Mouse (Mus musculus): ENCODE results near the gene Cdk5r2. TPM values are rescaled to one million over a fixed set of nuclear protein-coding genes. Genes with fewer than 3 reads are reported as not detected.

Gene Cdk5r2
- total and polyA plus RNA-seq, 3 experiments = 0.04 to 0.24 TPM; not detected in 1

DNA sequence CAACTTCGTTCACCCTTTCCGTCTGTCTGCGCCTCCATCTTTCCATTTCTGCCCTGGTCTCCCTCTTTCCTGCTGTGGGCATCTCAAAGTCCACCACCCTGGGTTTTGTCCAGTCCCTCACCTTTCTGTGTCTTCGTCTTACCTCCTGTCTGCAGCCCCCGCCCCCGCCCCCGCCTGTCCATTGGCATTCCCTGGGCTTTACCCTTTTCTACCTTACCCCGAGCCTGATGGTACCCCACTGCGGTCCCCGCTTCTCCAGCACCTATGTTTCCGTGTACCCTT, 1.6 kb downstream of the Cdk5r2 start:
- H3K27me3 ChIP-seq (replicated peaks) = peaks cover 1% of the 10 kb centered on the region

GRCm38 (mm10) chr1:74856791-74857190, 2.1 kb downstream of the Cdk5r2 start:
- no peak overlapping the region for H3K4me3 ChIP-seq (replicated peaks in 1 of 3; ENCODE audit: low read depth in 2 of 3, low read length in 2 of 3, poor library complexity in 1 of 3)
- no peak overlapping the region for H3K4me2 ChIP-seq (ENCODE audit: insufficient read depth, low read depth, poor library complexity, severe bottlenecking)
- no peak overlapping the region for H3K9ac ChIP-seq (ENCODE audit: insufficient read depth, low read depth)
- no peaks in the 10 kb centered on the region for H3K36me3 ChIP-seq (replicated peaks in 1 of 2; ENCODE audit: control insufficient read depth in 1 of 2, insufficient read depth in 1 of 2, low read length in 1 of 2)
- H3K4me1 ChIP-seq (ENCODE audit: control insufficient read depth in 1 of 2, insufficient read depth in 2 of 2) = peaks cover 3 to 39% of the 10 kb centered on the region in 2 experiments; a peak in 3 of 4 replicates
- H3K9me3 ChIP-seq (replicated peaks; ENCODE audit: low read length) = peaks cover 14% of the 10 kb centered on the region
- DNase-seq (ENCODE audit: extremely low read depth) = no peak
- in situ Hi-C loops (cut with MboI; ENCODE audit: low pct_ligation_motif_present, low pct_unique_long_range_greater_than_20kb, low sequenced_read_pairs) (no loop called here), dilution Hi-C loops (cut with MboI; ENCODE audit: extremely low pct_ligation_motif_present, extremely low pct_unique_long_range_greater_than_20kb, low sequenced_read_pairs) (no loop called here)
- H3K27me3 ChIP-seq (replicated peaks) = peaks cover under 1% of the 10 kb centered on the region
- no peak for TF ChIP-seq CHD1 (IDR thresholded peaks at IDR 0.05; ENCODE audit: low read depth, low read length)
- TF ChIP-seq POLR2A (IDR thresholded peaks at IDR 0.05; ENCODE audit: low read depth, low read length) = no peak
- TF ChIP-seq RAD21 (IDR thresholded peaks at IDR 0.05; ENCODE audit: low read depth, low read length) = no peak
- TF ChIP-seq UBTF (IDR thresholded peaks at IDR 0.05; ENCODE audit: low read depth, low read length) = no peak
- TF ChIP-seq RCOR1 (conservative IDR thresholded peaks at IDR 0.05; ENCODE audit: low read depth, low read length) = no peak
- no peak for TF ChIP-seq TBP (conservative IDR thresholded peaks at IDR 0.05; ENCODE audit: low read depth, low read length)
- TF ChIP-seq IRF4 (IDR thresholded peaks at IDR 0.05; ENCODE audit: low read depth, low read length) = no peak
- TF ChIP-seq POLR2AphosphoS2 (IDR thresholded peaks at IDR 0.05; ENCODE audit: low read depth, low read length) = no peak
- no peak for TF ChIP-seq E2F4 (IDR thresholded peaks at IDR 0.05; ENCODE audit: insufficient replicate concordance, low read depth, low read length)
- no peak for TF ChIP-seq ETS1 (conservative IDR thresholded peaks at IDR 0.05; ENCODE audit: low read depth, low read length)
- no peak for TF ChIP-seq MXI1 (IDR thresholded peaks at IDR 0.05; ENCODE audit: low read depth, low read length)
- TF ChIP-seq HCFC1 (IDR thresholded peaks at IDR 0.05; ENCODE audit: low read depth, low read length) = no peak
- TF ChIP-seq NRF1 (IDR thresholded peaks at IDR 0.05; ENCODE audit: low read depth, low read length) = no peak
- no peak for TF ChIP-seq JUN (IDR thresholded peaks at IDR 0.05; ENCODE audit: insufficient read depth, low read depth, low read length)
- TF ChIP-seq USF1 (IDR thresholded peaks at IDR 0.05; ENCODE audit: low read depth, low read length) = no peak
- no peak for TF ChIP-seq NELFE (IDR thresholded peaks at IDR 0.05; ENCODE audit: low read depth, low read length)
- no peak for TF ChIP-seq MAZ (IDR thresholded peaks at IDR 0.05; ENCODE audit: low read depth, low read length)
- TF ChIP-seq TCF12 (IDR thresholded peaks at IDR 0.05; ENCODE audit: low read depth, low read length) = no peak
- no peak overlapping the region for H3K27ac ChIP-seq (ENCODE audit: insufficient read depth, low read depth)
- H3K79me2 ChIP-seq (replicated peaks; ENCODE audit: control insufficient read depth, extremely low read depth, insufficient read depth, poor library complexity, severe bottlenecking) = no peaks in the 10 kb centered on the region

More for the DNA sequence above, 1.6 kb downstream of the Cdk5r2 start:
- dilution Hi-C loops (cut with MboI; ENCODE audit: extremely low pct_ligation_motif_present, extremely low pct_unique_long_range_greater_than_20kb, low sequenced_read_pairs) (no loop called here), in situ Hi-C loops (cut with MboI; ENCODE audit: low pct_ligation_motif_present, low pct_unique_long_range_greater_than_20kb, low sequenced_read_pairs) (no loop called here)
- H3K79me2 ChIP-seq (replicated peaks; ENCODE audit: control insufficient read depth, extremely low read depth, insufficient read depth, poor library complexity, severe bottlenecking) = no peaks in the 10 kb centered on the region
- no peaks in the 10 kb centered on the region for H3K36me3 ChIP-seq (replicated peaks in 1 of 2; ENCODE audit: control insufficient read depth in 1 of 2, insufficient read depth in 1 of 2, low read length in 1 of 2)
- no peak overlapping the region for H3K9ac ChIP-seq (ENCODE audit: insufficient read depth, low read depth)
- no peak overlapping the region for H3K4me3 ChIP-seq (replicated peaks in 1 of 3; ENCODE audit: low read depth in 2 of 3, low read length in 2 of 3, poor library complexity in 1 of 3)
- H3K9me3 ChIP-seq (replicated peaks; ENCODE audit: low read length) = peaks cover 14% of the 10 kb centered on the region
- no peak overlapping the region for H3K4me2 ChIP-seq (ENCODE audit: insufficient read depth, low read depth, poor library complexity, severe bottlenecking)
- no peak for DNase-seq (ENCODE audit: extremely low read depth)
- peaks cover 3 to 43% of the 10 kb centered on the region in 2 experiments; a peak in 3 of 4 replicates for H3K4me1 ChIP-seq (ENCODE audit: control insufficient read depth in 1 of 2, insufficient read depth in 2 of 2)
- TF ChIP-seq GABPA (IDR thresholded peaks at IDR 0.05; ENCODE audit: insufficient replicate concordance, low read depth, low read length) (no peak), UBTF (IDR thresholded peaks at IDR 0.05; ENCODE audit: low read depth, low read length) (no peak), EP300 (IDR thresholded peaks at IDR 0.05; ENCODE audit: low read length) (no peak), ETS1 (conservative IDR thresholded peaks at IDR 0.05; ENCODE audit: low read depth, low read length) (no peak), ZKSCAN1 (IDR thresholded peaks at IDR 0.05; ENCODE audit: borderline replicate concordance, low read depth, low read length) (no peak), E2F4 (IDR thresholded peaks at IDR 0.05; ENCODE audit: insufficient replicate concordance, low read depth, low read length) (no peak), ELF1 (IDR thresholded peaks at IDR 0.05; ENCODE audit: low read depth, low read length) (no peak), POLR2A (IDR thresholded peaks at IDR 0.05; ENCODE audit: low read depth, low read length) (no peak), RCOR1 (conservative IDR thresholded peaks at IDR 0.05; ENCODE audit: low read depth, low read length) (no peak), MXI1 (IDR thresholded peaks at IDR 0.05; ENCODE audit: low read depth, low read length) (no peak), NRF1 (IDR thresholded peaks at IDR 0.05; ENCODE audit: low read depth, low read length) (no peak), HCFC1 (IDR thresholded peaks at IDR 0.05; ENCODE audit: low read depth, low read length) (no peak), ZC3H11A (IDR thresholded peaks at IDR 0.05; ENCODE audit: low read depth, low read length) (no peak), KAT2A (IDR thresholded peaks at IDR 0.05; ENCODE audit: insufficient replicate concordance, low read length) (no peak), MAFK (IDR thresholded peaks at IDR 0.05; ENCODE audit: insufficient replicate concordance, low read length) (no peak), ZNF384 (IDR thresholded peaks at IDR 0.05; ENCODE audit: low read depth, low read length) (no peak), JUN (IDR thresholded peaks at IDR 0.05; ENCODE audit: insufficient read depth, low read depth, low read length) (no peak)
- no peak overlapping the region for H3K27ac ChIP-seq (ENCODE audit: insufficient read depth, low read depth)
